Mouse (Mus musculus) liver, postnatal 0 days (tissue): ENCODE measurements at regions not wholly inside any gene's neighbourhood (a gene's known extent, or its start where the extent isn't known, plus 50 kb on each side); places are given as distances from the start of the nearest gene placed in this dataset.

Experiments
- ATAC-seq: fragments of 200-750 bp; cut with Nextera tagmentation; 2 replicates; pipeline ENCODE4 v1.8.0; 2017; ENCODE audit warnings: mild to moderate bottlenecking, moderate library complexity
- DNase-seq: peaks from one replicate; pipeline ENCODE4 v3.0.0-alpha.2; 2016
- H3K27ac ChIP-seq: fragments of 300-500 bp; sonication (generic); 2 replicates; pipeline ENCODE4 v1.5.1; 2014; ENCODE audit warnings: antibody characterized with exemption, moderate library complexity, mild to moderate bottlenecking, low read depth
- H3K27me3 ChIP-seq: fragments of 300-500 bp; sonication (generic); 2 replicates; pipeline ENCODE4 v1.6.1; 2014; ENCODE audit warnings: low read length, control low read depth, mixed read lengths; ENCODE audit not compliant: insufficient read depth
- H3K36me3 ChIP-seq: fragments of 300-500 bp; sonication (generic); replicated peaks from 2 replicates; pipeline ENCODE4 v1.6.1; 2014; ENCODE audit warnings: mild to moderate bottlenecking, control low read depth, low read length, moderate library complexity, mixed read lengths; ENCODE audit not compliant: insufficient read depth
- H3K4me1 ChIP-seq: fragments of 300-500 bp; sonication (generic); 2 replicates; pipeline ENCODE4 v1.6.1; 2014; ENCODE audit warnings: antibody characterized with exemption, mild to moderate bottlenecking, control low read depth; ENCODE audit not compliant: insufficient read depth
- H3K4me2 ChIP-seq: fragments of 300-500 bp; sonication (generic); 2 replicates; pipeline ENCODE4 v1.6.1; 2014; ENCODE audit warnings: low read depth, mild to moderate bottlenecking, low read length, moderate library complexity, mixed read lengths
- H3K4me3 ChIP-seq: fragments of 300-500 bp; sonication (generic); 2 replicates; pipeline ENCODE4 v1.5.1; 2014; ENCODE audit warnings: low read depth, low read length
- H3K9ac ChIP-seq: fragments of 300-500 bp; sonication (generic); replicated peaks from 2 replicates; pipeline ENCODE4 v1.6.1; 2014; ENCODE audit warnings: mild to moderate bottlenecking, moderate library complexity
- H3K9me3 ChIP-seq: fragments of 300-500 bp; sonication (generic); 2 replicates; pipeline ENCODE4 v1.6.1; 2016; ENCODE audit warnings: mild to moderate bottlenecking, control low read depth, low read length, mixed read lengths
- CTCF ChIP-seq: sonication (generic); IDR thresholded peaks from 2 replicates; pipeline ENCODE4 v1.5.1; 2016; ENCODE audit warnings: antibody characterized with exemption, low read depth
- EP300 ChIP-seq: IDR thresholded peaks from 2 replicates; pipeline ENCODE4 v1.6.1; 2016; ENCODE audit warnings: antibody characterized with exemption, low read depth, mild to moderate bottlenecking
- WGBS: fragments of 180-500 bp; shearing (Covaris S2); extraction: QIAGEN DNeasy Blood & Tissue Kit; methylation state at CpG from one replicate; pipeline ENCODE4 v1.1.7; 2014; ENCODE audit not compliant: insufficient replicate concordance; 5-methylcytosine and 5-hydroxymethylcytosine counted together

GRCm38 (mm10) chr6:117272227-117272955 is 104.1 kb downstream of the Cxcl12 start:
- H3K9me3 ChIP-seq, result no peaks in the 10 kb centered on the region
- no peaks in the 10 kb centered on the region for H3K27me3 ChIP-seq
- H3K27ac ChIP-seq, result no peak overlapping the region
- no peak overlapping the region for H3K9ac ChIP-seq
- no peak overlapping the region for H3K4me2 ChIP-seq
- DNase-seq (no peak), ATAC-seq (no peak)
- H3K4me3 ChIP-seq, result no peak overlapping the region
- peaks cover 3% of the 10 kb centered on the region; the same call in 1 of the 2 replicates for H3K4me1 ChIP-seq
- TF ChIP-seq EP300, result no peak
- TF ChIP-seq CTCF, result no peak
- no peaks in the 10 kb centered on the region for H3K36me3 ChIP-seq
- WGBS, result 58% methylated on average over 9 of the region's 9 CpGs

DNA sequence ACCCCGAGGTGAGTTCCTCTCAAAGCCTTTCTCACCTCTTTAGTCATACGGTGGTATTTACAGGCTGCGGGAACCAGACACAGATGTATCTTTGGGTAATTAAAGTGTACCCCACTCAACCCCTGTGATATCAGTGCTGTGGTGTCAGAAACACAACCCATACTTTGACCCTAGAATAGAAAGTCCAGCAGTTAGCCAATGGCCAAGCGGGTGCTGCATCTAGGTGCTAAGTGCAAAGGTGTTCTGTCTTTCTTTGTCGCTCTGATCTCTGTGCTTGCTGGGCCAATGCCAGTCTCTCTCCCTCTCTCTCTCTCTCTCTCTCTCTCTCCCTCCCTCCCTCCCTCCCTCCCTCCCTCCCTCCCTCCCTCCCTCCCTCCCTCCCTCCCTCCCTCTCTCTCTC is 107.6 kb downstream of the Cxcl12 start:
- H3K36me3 ChIP-seq, result no peaks in the 10 kb centered on the region
- DNase-seq (no peak), ATAC-seq (peak; percentile 64)
- no peak overlapping the region for H3K4me2 ChIP-seq
- H3K4me3 ChIP-seq, result no peak overlapping the region
- peaks cover 3% of the 10 kb centered on the region; the same call in 1 of the 2 replicates for H3K4me1 ChIP-seq
- H3K27me3 ChIP-seq, result no peaks in the 10 kb centered on the region
- no peak overlapping the region for H3K27ac ChIP-seq
- no peaks in the 10 kb centered on the region for H3K9me3 ChIP-seq
- no peak overlapping the region for H3K9ac ChIP-seq
- 80% methylated on average over 5 of the region's 5 CpGs for WGBS
- no peak for TF ChIP-seq CTCF
- no peak for TF ChIP-seq EP300

GRCm38 (mm10) chr6:117276850-117277249 is 108.5 kb downstream of the Cxcl12 start:
- Histone ChIP-seq H3K27ac (no peak overlapping the region), H3K36me3 (no peaks in the 10 kb centered on the region), H3K9ac (no peak overlapping the region), H3K4me3 (no peak overlapping the region), H3K4me2 (no peak overlapping the region), H3K27me3 (no peaks in the 10 kb centered on the region), H3K4me1 (peaks cover 3% of the 10 kb centered on the region; the same call in 1 of the 2 replicates), H3K9me3 (no peaks in the 10 kb centered on the region)
- peak; percentile 67 for ATAC-seq
- TF ChIP-seq CTCF, result no peak
- TF ChIP-seq EP300, result no peak
- WGBS, result 38% methylated on average over 3 of the region's 3 CpGs
- no peak for DNase-seq

GRCm38 (mm10) chr6:117279297-117279696 is 111.0 kb downstream of the Cxcl12 start:
- DNase-seq (no peak), ATAC-seq (no peak)
- H3K9ac ChIP-seq, result no peak overlapping the region
- H3K27me3 ChIP-seq, result no peaks in the 10 kb centered on the region
- H3K27ac ChIP-seq, result no peak overlapping the region
- H3K4me1 ChIP-seq, result no peaks in the 10 kb centered on the region
- no peaks in the 10 kb centered on the region for H3K36me3 ChIP-seq
- H3K9me3 ChIP-seq, result no peaks in the 10 kb centered on the region
- H3K4me2 ChIP-seq, result no peak overlapping the region
- no peak overlapping the region for H3K4me3 ChIP-seq
- TF ChIP-seq CTCF (no peak), EP300 (no peak)

GRCm38 (mm10) chr6:117279786-117280411 is 111.6 kb downstream of the Cxcl12 start:
- no peak overlapping the region for H3K9ac ChIP-seq
- WGBS, result 69% methylated on average over 14 of the region's 14 CpGs
- ATAC-seq, result no peak

DNA sequence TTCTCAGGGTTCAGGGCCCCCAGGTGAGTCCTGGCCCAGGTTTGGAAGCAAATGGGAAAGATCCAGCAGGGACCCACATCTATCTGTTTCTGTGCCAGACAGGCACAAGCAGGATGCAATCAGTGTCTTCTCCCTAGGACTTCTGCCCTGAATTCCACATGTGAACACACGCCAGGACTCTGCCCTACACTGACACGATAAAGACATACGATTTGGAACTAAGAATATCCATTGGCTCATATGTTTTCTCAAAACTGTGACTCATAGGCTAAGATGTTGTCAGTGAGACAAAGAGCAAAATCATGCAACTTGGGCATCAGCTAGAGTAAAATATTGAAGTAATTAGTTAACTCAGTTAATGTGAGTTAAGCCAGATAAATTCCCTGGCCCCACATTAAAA is 112.6 kb downstream of the Cxcl12 start:
- no peak overlapping the region for H3K4me3 ChIP-seq
- no peak for TF ChIP-seq EP300
- WGBS, result 75% methylated on average over 3 of the region's 3 CpGs
- ATAC-seq (no peak), DNase-seq (no peak)
- no peak overlapping the region for H3K9ac ChIP-seq
- H3K4me1 ChIP-seq, result no peaks in the 10 kb centered on the region
- no peaks in the 10 kb centered on the region for H3K9me3 ChIP-seq
- H3K36me3 ChIP-seq, result no peaks in the 10 kb centered on the region
- no peak overlapping the region for H3K27ac ChIP-seq
- H3K4me2 ChIP-seq, result no peak overlapping the region
- H3K27me3 ChIP-seq, result no peaks in the 10 kb centered on the region

More at GRCm38 (mm10) chr6:117279786-117280411, 111.6 kb downstream of the Cxcl12 start:
- H3K9me3 ChIP-seq, result no peaks in the 10 kb centered on the region
- H3K4me2 ChIP-seq, result no peak overlapping the region
- no peak overlapping the region for H3K27ac ChIP-seq
- no peak for TF ChIP-seq CTCF
- no peak for TF ChIP-seq EP300
- H3K36me3 ChIP-seq, result no peaks in the 10 kb centered on the region
- no peaks in the 10 kb centered on the region for H3K4me1 ChIP-seq
- DNase-seq, result no peak
- no peaks in the 10 kb centered on the region for H3K27me3 ChIP-seq
- no peak overlapping the region for H3K4me3 ChIP-seq
